Mouse (Mus musculus) layer of hippocampus, adult 2 months (tissue): ENCODE data around the gene Hepacam2. TPM values are rescaled to one million over a fixed set of nuclear protein-coding genes. Genes with fewer than 3 reads are reported as not detected.

Source experiments
- DNase-seq, 2 experiments: peaks; one replicate each; pipeline ENCODE4 v3.0.0; 2022; ENCODE audit warnings: low spot score in 2 of 2
- H3K27ac ChIP-seq: fragments of 200-600 bp; 2 replicates; pipeline ENCODE4 v1.8.1; 2022
- H3K4me3 ChIP-seq: fragments of 200-600 bp; 2 replicates; pipeline ENCODE4 v1.8.1; 2022; ENCODE audit warnings: mild to moderate bottlenecking
- CTCF ChIP-seq: fragments of 200-600 bp; conservative IDR thresholded peaks from 2 replicates; pipeline ENCODE4 v1.8.1; 2022; ENCODE audit warnings: antibody characterized with exemption, mild to moderate bottlenecking, moderate library complexity
- total RNA-seq, 2 experiments: library from RNA; stranded (reverse); gene quantifications; 2 replicates each; pipeline ENCODE4 v1.2.3; 2021

The Hepacam2 gene
- total RNA-seq, 2 experiments from 2014 or later, result 0.31 to 0.44 TPM

DNA sequence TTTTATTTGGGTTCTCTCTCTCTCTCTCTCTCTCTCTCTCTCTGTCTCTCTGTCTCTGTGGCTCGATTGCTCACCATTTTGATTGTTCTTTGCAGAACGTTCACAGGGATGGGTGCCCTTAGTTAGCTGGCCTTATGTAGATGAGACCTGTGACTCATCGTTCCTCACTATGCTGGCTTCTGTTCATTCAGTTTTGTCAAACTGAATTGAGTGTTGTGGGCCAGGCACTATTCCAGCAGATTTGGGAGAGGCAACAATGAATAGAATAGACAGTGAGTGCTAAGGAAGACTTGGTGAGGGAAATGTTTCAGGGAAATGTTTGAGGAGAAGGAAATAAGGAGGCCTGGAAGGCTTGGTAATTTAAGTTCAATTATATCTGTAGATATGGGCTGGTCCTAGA is 2.2 kb upstream of the Hepacam2 start:
- no peak for DNase-seq
- no peak overlapping the region for H3K27ac ChIP-seq
- no peak for TF ChIP-seq CTCF
- H3K4me3 ChIP-seq, result no peak overlapping the region

DNA sequence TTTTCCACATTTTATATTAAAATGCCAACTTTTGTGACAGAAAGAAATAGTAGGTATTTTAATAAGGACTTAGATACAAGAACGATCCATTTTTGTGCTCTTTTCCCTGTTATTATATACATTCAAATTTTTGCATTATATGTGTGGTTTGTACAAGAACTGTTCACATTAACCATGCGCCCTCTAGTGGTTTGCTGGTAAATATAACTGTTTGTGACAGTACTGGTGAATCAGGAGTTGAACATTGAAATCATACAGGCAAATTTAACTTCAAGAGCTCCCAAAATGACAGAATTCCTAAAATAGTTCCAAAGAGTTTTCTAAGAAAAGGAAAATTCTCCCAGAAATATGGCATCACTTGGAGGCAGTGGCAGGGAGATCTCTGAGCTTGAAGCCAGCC is 1.9 kb downstream of the Hepacam2 start:
- Histone ChIP-seq H3K27ac (no peak overlapping the region), H3K4me3 (no peak overlapping the region)
- peak; percentile 42 to 62 for DNase-seq
- TF ChIP-seq CTCF, result peak; percentile 91

DNA sequence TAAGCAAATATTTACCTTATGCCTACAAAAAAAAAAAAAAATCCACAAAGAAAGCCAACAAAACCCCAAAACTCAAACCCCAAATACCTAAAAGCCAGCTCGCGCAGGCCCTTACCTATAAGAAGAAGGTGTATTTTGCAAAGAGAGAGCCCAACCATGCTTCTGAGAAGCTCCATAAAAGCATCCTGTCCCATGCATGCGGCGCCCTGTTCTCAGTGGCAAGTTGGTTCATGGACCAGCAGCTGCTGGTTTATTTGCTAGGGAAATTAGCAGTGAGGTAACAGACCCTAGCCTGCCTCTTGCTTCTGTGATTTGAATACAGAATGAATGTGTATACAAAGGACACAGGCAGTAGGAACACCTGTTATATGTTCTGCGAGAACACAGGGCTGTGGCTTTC is 3.8 kb downstream of the Hepacam2 start:
- DNase-seq, result no peak
- Histone ChIP-seq H3K4me3 (no peak overlapping the region), H3K27ac (no peak overlapping the region)
- no peak for TF ChIP-seq CTCF

DNA sequence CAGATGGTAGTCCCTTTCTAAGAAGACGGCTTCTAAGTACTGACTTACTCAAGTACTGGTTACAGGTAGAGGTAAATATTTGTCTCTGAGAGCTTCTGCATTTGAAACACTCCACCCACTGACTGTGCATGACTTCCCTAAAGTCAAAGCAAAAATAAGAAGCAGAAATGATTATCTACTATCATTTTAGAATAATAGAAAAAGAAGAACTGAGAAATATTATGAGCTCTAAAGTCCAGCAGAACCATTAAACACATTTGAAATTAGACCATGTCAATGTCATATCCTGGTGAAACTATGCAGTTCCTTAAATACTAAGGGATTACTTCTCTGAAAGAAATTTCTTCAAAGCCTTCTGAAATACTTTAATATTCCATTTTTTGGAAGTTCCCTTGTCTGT is 10.7 kb downstream of the Hepacam2 start:
- no peak for DNase-seq
- no peak overlapping the region for H3K4me3 ChIP-seq
- H3K27ac ChIP-seq, result no peak overlapping the region
- TF ChIP-seq CTCF, result no peak

DNA sequence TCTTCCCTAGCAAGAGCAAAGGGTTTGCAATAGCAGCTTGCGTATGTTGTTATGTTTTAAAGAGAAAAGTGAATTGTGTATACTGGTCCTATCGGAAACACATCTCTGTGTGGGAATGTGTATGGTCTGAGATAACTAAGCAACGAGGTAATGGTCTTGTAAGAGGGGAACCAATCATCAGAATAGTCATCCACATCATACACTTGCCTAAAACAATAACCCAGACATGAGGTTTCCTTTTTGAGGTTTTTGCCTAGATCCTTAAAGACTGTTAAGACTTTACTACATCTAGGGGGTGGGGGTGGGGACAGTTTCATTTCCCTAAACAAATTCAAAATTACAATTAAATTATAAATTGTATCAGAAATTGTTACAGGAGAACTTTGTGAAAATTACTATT is 13.0 kb downstream of the Hepacam2 start:
- no peak overlapping the region for H3K4me3 ChIP-seq
- no peak for DNase-seq
- no peak for TF ChIP-seq CTCF
- no peak overlapping the region for H3K27ac ChIP-seq

DNA sequence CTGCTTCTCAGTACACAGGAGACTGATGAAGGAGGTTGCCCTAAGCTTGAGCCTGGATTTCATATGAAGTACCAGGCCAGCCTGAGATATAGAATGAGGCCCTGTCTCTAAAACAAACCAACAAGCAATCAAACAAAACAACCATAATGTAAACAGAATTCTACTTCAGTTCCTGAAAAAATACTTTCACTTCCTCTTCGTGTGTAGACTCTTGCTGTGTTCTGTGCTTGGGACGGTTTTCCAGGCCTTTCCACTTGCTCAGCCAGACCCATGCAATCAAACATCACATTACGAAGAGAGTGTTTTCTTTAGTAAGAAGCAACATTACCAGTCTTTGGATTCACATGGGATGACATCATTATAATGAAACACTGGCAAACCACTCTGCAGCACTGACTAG is 16.4 kb downstream of the Hepacam2 start:
- TF ChIP-seq CTCF, result no peak
- no peak overlapping the region for H3K27ac ChIP-seq
- DNase-seq, result no peak
- H3K4me3 ChIP-seq, result no peak overlapping the region

DNA sequence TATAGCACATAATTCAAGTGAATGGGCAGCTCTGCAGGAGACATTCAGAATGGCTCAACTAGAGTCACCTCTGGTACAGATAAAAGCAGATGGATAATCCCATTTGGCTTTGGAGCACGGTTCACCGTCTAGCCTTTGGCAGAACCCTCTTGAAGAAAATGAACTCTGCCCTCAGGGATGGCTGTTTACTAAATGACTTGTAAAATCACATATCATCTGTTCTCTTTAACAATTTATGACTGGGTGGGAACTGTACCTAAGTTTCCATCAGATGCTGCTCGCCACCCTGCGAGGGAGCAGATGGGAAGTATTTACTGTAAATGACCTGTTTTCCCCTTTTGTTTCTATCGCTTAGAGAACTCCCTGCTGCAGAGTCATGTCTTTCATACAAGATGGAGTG is 18.2 kb downstream of the Hepacam2 start:
- DNase-seq, result no peak
- no peak for TF ChIP-seq CTCF
- H3K4me3 ChIP-seq, result no peak overlapping the region
- no peak overlapping the region for H3K27ac ChIP-seq

DNA sequence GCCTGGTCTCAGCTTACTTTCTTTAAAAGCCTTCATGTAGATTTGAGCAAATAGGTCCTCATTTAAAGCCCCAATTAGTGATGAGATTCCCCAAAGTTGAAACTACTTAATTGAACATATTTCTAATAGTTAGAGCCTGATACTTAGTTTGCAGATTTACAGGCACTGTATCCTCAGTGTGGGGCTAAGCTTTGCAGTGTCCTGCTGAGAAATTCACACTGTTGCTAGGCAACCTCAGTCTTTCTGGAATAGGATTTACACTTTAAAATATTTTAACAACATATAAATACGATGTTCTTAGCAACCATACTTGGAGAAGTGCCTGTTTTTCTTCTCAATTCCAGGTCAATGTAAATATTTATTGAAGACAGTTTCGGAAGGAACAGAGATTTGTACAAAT is 21.8 kb downstream of the Hepacam2 start:
- H3K4me3 ChIP-seq, result no peak overlapping the region
- no peak for DNase-seq
- H3K27ac ChIP-seq, result no peak overlapping the region
- TF ChIP-seq CTCF, result no peak

DNA sequence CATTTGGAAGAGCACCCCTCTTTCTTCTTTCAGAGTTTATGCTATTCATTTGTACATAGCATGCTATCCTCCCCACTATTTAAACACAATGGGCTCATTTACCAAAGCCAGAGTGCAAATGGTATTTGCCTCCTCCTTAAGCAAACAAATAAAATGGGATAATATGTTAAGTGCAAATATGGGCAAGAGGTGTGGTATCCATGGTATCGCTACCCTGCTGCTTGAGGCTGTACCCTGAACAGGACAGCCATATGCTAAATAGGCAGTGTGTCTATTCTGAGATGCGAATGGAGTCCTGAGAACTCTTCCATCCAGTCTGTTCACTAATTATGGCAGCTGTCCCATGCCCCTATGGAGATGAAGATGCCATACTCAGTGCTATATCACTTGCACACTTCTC is 27.4 kb downstream of the Hepacam2 start:
- H3K27ac ChIP-seq, result no peak overlapping the region
- no peak for TF ChIP-seq CTCF

DNA sequence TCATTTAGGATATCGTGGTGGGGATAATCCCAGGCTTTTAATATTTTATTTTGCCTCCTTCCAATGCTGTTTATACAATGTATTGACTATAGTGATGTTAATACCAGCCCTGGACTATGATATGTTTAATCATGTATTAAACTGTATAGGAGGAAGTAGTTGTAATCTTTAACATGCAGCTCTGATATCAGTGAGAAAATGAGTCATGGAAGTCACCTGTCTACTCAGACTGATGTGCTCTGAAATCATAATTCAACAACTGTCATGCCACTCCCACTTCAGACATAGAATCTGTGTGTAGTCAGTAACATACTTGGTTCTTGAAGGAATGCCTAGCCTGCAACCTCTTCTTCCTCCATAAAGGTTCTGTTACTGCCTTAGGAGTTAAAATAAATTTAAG is 29.5 kb downstream of the Hepacam2 start:
- DNase-seq, result no peak
- Histone ChIP-seq H3K27ac (no peak overlapping the region), H3K4me3 (no peak overlapping the region)
- TF ChIP-seq CTCF, result no peak

More for the DNA sequence above, 27.4 kb downstream of the Hepacam2 start:
- DNase-seq, result no peak
- H3K4me3 ChIP-seq, result no peak overlapping the region

DNA sequence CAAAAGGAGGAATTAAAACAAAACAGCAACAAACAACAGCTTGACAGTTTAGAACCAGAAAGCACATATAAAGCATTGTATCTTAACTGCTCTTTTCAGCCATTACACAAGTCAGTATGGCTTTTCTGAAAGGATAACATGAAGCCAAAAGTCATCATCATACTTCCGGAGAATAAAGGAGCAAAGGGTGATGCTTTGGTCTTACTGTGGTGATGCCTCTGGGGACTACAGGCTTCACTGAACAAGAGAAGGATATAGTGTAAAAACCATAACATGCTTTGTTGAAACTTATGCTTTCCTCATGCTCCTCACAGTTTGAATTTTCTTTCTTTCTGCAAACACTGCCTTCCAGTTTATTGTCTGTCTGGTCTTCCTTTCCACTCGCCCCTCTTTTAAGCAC is 34.5 kb downstream of the Hepacam2 start:
- H3K4me3 ChIP-seq, result no peak overlapping the region
- no peak for TF ChIP-seq CTCF
- no peak for DNase-seq
- H3K27ac ChIP-seq, result no peak overlapping the region

DNA sequence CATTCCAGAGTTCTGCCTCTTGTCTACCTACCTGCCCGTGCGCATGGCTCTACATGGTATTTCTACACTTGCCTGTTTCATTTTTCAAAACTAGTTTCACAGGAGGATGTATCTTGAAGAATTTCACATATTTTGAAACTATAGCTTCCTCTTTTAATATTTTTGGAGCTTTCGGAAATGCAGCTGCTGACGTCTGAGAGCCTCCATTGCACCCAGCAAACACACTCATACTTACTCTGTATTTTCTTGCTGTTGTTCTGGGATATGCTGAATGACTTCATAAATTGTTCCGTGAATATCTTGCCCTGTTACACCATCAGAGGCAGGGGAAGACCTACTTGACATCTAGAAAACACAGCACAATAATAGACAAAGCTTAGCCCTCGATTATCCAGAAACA is 35.1 kb downstream of the Hepacam2 start:
- H3K27ac ChIP-seq, result no peak overlapping the region
- TF ChIP-seq CTCF, result no peak
- no peak for DNase-seq

DNA sequence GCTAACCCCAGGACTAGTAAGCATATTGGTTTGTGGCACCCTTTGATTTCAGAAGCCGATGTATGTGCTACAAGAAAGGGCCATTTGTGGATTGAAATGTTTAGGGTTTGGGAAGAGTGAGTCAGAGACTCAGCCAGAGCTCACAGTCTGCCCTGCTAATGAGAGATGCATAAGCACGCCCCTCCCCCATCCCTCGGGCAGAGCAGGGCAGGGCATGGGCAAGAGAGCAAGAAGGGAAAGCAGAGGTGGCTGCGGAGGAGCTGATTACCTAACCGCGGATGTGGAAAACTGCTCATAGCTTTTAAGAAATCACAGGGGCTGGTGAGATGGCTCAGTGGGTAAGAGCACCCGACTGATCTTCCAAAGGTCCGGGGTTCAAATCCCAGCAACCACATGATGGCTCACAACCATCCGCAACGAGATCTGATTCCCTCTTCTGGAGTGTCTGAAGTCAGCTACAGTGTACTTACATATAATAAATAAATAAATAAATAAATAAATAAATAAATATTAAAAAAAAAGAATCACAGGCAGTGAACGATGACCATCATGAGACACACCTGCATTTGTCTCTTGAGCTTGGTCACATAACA is 42.1 kb downstream of the Hepacam2 start:
- TF ChIP-seq CTCF, result no peak
- Histone ChIP-seq H3K4me3 (no peak overlapping the region), H3K27ac (no peak overlapping the region)
- no peak for DNase-seq

More for the DNA sequence above, 35.1 kb downstream of the Hepacam2 start:
- H3K4me3 ChIP-seq, result no peak overlapping the region

DNA sequence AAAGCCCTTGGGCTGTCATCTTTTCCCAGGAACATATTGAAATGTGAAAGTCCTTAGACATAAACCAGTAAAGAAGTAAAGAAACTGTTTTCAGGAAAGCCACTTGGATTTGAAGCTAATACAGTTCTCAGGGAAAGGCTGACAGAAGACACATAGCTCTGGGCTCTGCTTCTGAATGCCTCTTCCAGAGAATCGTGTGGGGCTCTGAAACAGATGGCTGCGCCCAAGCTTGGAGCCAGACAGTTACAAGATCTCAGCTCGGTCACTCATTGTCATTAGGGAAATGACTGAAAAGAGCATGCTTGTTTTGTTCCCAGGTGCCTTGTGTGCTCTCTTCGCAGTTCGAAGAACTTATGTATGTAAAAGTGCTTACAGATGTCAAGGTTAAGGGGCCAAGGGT is 43.7 kb downstream of the Hepacam2 start:
- no peak for DNase-seq
- H3K27ac ChIP-seq, result no peak overlapping the region
- no peak for TF ChIP-seq CTCF
- H3K4me3 ChIP-seq, result no peak overlapping the region

DNA sequence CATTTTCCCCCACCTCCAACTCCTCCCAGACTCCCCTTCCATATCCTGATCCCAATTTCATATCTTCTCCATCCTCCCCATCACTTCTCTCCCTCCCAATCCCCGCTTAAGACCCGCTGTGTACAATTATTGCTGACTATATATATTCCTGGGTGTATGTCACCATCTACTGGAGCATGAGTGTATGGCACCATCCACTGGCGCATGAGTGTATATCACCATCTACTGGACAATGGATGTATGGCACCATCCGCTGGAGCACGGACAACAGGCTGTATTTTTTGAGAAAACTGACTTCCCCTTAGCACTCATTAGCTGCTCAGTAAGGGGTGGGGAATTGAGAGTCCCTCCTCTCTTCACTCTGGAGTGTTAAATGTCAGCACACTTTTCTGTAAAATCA is 50.7 kb downstream of the Hepacam2 start:
- peak; percentile 100 for TF ChIP-seq CTCF
- H3K4me3 ChIP-seq, result no peak overlapping the region
- DNase-seq, result peak; percentile 41 to 73
- no peak overlapping the region for H3K27ac ChIP-seq
